Mouse (Mus musculus) cerebellum, adult 2 months (tissue): ENCODE results near the gene Tmem135. TPM values are rescaled to one million over a fixed set of nuclear protein-coding genes. Genes with fewer than 3 reads are reported as not detected.

Experiments used
- DNase-seq, 2 experiments: peaks; one replicate each; pipeline ENCODE4 v3.0.0; 2021
- H3K27ac ChIP-seq: fragments of 200-500 bp; 2 replicates; pipeline ENCODE4 v1.5.1; 2012; ENCODE audit warnings: low read length, control low read depth, inconsistent platforms; ENCODE audit not compliant: insufficient read depth
- H3K27me3 ChIP-seq: fragments of 200-500 bp; 2 replicates; pipeline ENCODE4 v1.6.1; 2012; ENCODE audit warnings: inconsistent platforms, mild to moderate bottlenecking, low read length, moderate library complexity; ENCODE audit not compliant: control insufficient read depth, insufficient read depth
- H3K4me1 ChIP-seq: fragments of 200-500 bp; 2 replicates; pipeline ENCODE4 v1.6.1; 2011; ENCODE audit warnings: low read length; ENCODE audit not compliant: control insufficient read depth, insufficient read depth
- H3K4me3 ChIP-seq: fragments of 200-500 bp; replicated peaks from 2 replicates; pipeline ENCODE3; 2011; ENCODE audit warnings: mild to moderate bottlenecking, low read depth, low read length, control low read depth; ENCODE audit not compliant: insufficient read depth
- CTCF ChIP-seq: fragments of 200-500 bp; IDR thresholded peaks from 2 replicates; pipeline ENCODE4 v1.5.1; 2011; ENCODE audit warnings: low read depth, mild to moderate bottlenecking, control low read depth, low read length, moderate library complexity, borderline replicate concordance; ENCODE audit not compliant: insufficient read depth
- POLR2A ChIP-seq: fragments of 200-500 bp; IDR thresholded peaks from 2 replicates; pipeline ENCODE4 v1.6.1; 2011; ENCODE audit warnings: low read length, control low read depth, borderline replicate concordance; ENCODE audit not compliant: insufficient read depth
- WGBS: fragments of 180-500 bp; shearing (Covaris S2); methylation state at CpG from one replicate; pipeline ENCODE4 v1.1.7; 2018; 5-methylcytosine and 5-hydroxymethylcytosine counted together
- polyA plus RNA-seq: library from polyadenylated mRNA; depleted of rRNA; stranded (reverse); fragments of >200 nt; gene quantifications from 2 replicates; pipeline ENCODE4 v1.2.3, GENCODE M21; 2012

Gene Tmem135
- polyA plus RNA-seq, 1 experiment, result 42.7 TPM

- TF ChIP-seq CTCF (no peak), POLR2A (no peak)
- H3K27me3 ChIP-seq, result no peaks in the 10 kb centered on the region
- no peak for DNase-seq
- H3K27ac ChIP-seq, result no peak overlapping the region
- no peak overlapping the region for H3K4me3 ChIP-seq
- H3K4me1 ChIP-seq, result no peaks in the 10 kb centered on the region
- WGBS, result 86% methylated on average over 1 of the region's 1 CpGs
Measured at GRCm38 (mm10) chr7:89370086-89370485, 33.9 kb downstream of the Tmem135 start.

DNA sequence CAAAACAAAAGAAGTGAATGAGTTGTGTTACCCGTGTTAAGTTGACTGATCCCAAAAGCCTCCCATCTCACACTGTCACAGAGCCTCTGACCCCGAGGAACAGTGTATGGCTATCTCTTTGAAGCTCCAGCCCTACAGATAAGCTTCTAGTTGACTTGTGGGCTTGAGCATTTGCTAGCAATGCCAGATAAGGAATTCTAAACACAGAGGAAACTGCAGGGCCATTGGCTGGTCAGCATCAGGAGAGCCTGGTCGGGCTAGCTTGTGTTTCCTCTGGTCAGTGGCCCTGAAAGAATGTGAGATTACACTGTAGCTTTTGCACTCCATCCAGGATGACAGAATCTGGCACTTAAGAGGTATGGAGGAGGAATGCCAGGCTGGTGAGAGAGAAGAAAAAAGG, 36.4 kb downstream of the Tmem135 start:
- no peaks in the 10 kb centered on the region; the same call in 1 of the 2 replicates for H3K4me1 ChIP-seq
- no peak overlapping the region for H3K4me3 ChIP-seq
- H3K27me3 ChIP-seq, result no peaks in the 10 kb centered on the region
- DNase-seq, result no peak
- WGBS, result 59% methylated on average over 3 of the region's 3 CpGs
- TF ChIP-seq CTCF (no peak), POLR2A (no peak)
- no peak overlapping the region for H3K27ac ChIP-seq

- DNase-seq, result no peak
- TF ChIP-seq POLR2A (no peak), CTCF (no peak)
- WGBS, result 72% methylated on average over 10 of the region's 10 CpGs
- H3K4me1 ChIP-seq, result no peaks in the 10 kb centered on the region; the same call in 1 of the 2 replicates
- no peak overlapping the region for H3K4me3 ChIP-seq
- no peaks in the 10 kb centered on the region for H3K27me3 ChIP-seq
- H3K27ac ChIP-seq, result no peak overlapping the region
Measured at GRCm38 (mm10) chr7:89365135-89365880, 38.7 kb downstream of the Tmem135 start.

- Histone ChIP-seq H3K27ac (no peak overlapping the region), H3K4me3 (no peak overlapping the region), H3K27me3 (no peaks in the 10 kb centered on the region), H3K4me1 (no peaks in the 10 kb centered on the region; the same call in 1 of the 2 replicates)
- peak; percentile 40 to 67 for DNase-seq
- 44% methylated on average over 5 of the region's 5 CpGs for WGBS
- TF ChIP-seq CTCF (no peak), POLR2A (no peak)
Measured at GRCm38 (mm10) chr7:89363975-89364374, 40.0 kb downstream of the Tmem135 start.

DNA sequence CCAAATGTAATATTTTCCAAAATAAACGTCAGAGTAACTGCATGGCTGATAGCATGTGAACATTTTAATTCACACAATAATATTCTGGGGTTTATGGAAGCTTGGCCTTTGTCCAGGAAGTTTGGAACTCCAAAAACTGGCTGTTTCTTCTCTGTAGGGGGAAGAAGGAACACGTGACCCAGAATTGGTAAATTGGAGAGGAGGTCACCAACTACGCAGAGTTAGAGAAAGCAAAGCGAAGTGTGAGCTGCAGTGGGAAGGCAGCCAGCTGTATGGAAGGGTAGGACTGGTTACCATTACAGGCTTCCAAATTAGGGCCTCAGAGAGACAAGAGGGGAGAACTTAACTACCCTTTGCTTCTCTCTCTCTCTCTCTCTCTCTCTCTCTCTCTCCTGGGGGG, 47.7 kb downstream of the Tmem135 start:
- TF ChIP-seq POLR2A (no peak), CTCF (no peak)
- Histone ChIP-seq H3K4me1 (no peaks in the 10 kb centered on the region), H3K27me3 (no peaks in the 10 kb centered on the region), H3K27ac (no peak overlapping the region), H3K4me3 (no peak overlapping the region)
- DNase-seq, result no peak
- WGBS, result 40% methylated on average over 4 of the region's 4 CpGs

GRCm38 (mm10) chr7:89355519-89356255, 48.3 kb downstream of the Tmem135 start:
- WGBS, result 76% methylated on average over 8 of the region's 8 CpGs
- H3K27ac ChIP-seq, result no peak overlapping the region
- no peaks in the 10 kb centered on the region for H3K4me1 ChIP-seq
- H3K27me3 ChIP-seq, result no peaks in the 10 kb centered on the region
- no peak for DNase-seq
- H3K4me3 ChIP-seq, result no peak overlapping the region
- no peak for TF ChIP-seq CTCF
- TF ChIP-seq POLR2A, result no peak

DNA sequence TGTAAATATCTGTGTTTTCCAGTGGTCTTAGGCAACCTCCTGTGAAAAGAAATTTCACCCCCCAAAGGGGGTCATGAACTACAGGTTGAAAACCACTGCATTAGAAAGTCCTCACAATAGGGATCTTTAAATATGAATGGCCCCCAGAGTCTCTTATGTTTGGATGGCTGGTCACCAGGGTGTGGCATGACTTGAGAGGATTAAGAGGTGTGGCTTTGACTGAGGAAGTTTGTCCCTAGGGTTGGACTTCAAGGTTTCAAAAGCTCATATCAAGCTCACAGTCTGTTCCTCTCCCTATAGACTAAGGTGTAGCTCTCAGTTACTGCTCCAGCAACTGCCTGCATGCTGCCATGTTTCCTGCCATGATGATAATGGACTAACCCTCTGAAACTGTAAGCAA, 62.0 kb downstream of the Tmem135 start:
- TF ChIP-seq POLR2A, result no peak
- TF ChIP-seq CTCF, result no peak
- no peak for DNase-seq
- Histone ChIP-seq H3K27me3 (no peaks in the 10 kb centered on the region), H3K4me3 (no peak overlapping the region), H3K27ac (no peak overlapping the region), H3K4me1 (no peaks in the 10 kb centered on the region)

GRCm38 (mm10) chr7:89339808-89340207, 64.2 kb downstream of the Tmem135 start:
- H3K27ac ChIP-seq, result no peak overlapping the region
- TF ChIP-seq CTCF (no peak), POLR2A (no peak)
- no peaks in the 10 kb centered on the region for H3K27me3 ChIP-seq
- 88% methylated on average over 1 of the region's 1 CpGs for WGBS
- H3K4me3 ChIP-seq, result no peak overlapping the region
- H3K4me1 ChIP-seq, result no peaks in the 10 kb centered on the region
- no peak for DNase-seq
